ENCODE assay signal across 13 mouse cellular contexts in the genomic region with DNA sequence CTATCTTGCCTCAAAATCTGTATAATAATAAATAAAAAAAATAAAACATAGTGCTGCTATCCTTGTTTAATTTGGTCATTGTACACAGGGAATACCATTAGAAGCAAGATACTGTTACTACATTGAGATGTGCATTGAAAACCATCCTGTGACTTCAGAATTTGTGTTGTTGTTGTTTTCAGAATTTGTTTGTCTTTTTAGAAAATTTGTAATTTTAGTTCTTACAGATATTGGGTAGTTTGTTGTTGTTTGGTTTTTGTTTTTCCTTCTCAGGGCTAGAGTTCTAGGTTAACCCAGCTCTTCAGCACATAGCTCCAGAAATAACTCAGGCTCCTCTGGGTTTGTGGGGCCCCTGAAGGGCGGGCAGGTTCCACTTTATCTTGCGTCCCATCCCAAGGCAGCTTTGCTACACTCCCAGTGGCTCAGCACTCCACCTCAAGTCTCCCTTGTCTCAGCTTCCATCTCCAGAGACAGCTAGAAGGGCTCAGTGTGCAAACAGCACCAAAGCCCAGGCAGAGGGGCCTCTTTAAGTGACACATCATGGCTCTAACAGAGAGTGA. TPM values are rescaled to one million over a fixed set of nuclear protein-coding genes. Genes with fewer than 3 reads are reported as not detected.
DNase-seq lines count a peak whose midpoint lies in the region; ATAC-seq and TF ChIP-seq lines count a peak whose summit lies in the region.
"Had no signal": no experiment of that assay in that cellular context is flagged by ENCODE, and none has a peak within 500 bp of the region (broad histone marks: within the 10 kb centered on the region; RNA-seq: fewer than 3 reads in every experiment).

No protein-coding gene starts in this region.

- H3K27ac ChIP-seq in forebrain, embryonic 10.5 days = peak overlapping the region; percentile 73
- no peak overlapping the region for H3K27ac ChIP-seq in forebrain, postnatal 0 days (ENCODE audit: low read depth, low read length)
- H3K27ac ChIP-seq in midbrain, embryonic 10.5 days (replicated peaks) = peak overlapping the region; percentile 61
- no peak overlapping the region for H3K27ac ChIP-seq in midbrain, embryonic 13.5 days
- H3K27ac ChIP-seq in intestine, embryonic 16.5 days (ENCODE audit: low read length) = peak overlapping the region; percentile 11; the same call in 1 of the 2 replicates
- H3K27ac ChIP-seq: hindbrain, embryonic 12.5 days; kidney, postnatal 0 days; macrophage had no signal

- H3K27me3 ChIP-seq in forebrain, embryonic 10.5 days (ENCODE audit: poor library complexity, severe bottlenecking) = no peaks in the 10 kb centered on the region
- no peaks in the 10 kb centered on the region for H3K27me3 ChIP-seq in forebrain, postnatal 0 days (ENCODE audit: insufficient read depth, low read length)
- no peaks in the 10 kb centered on the region for H3K27me3 ChIP-seq in midbrain, embryonic 10.5 days (ENCODE audit: low read depth, poor library complexity, severe bottlenecking)
- H3K27me3 ChIP-seq in midbrain, embryonic 13.5 days = no peaks in the 10 kb centered on the region
- no peaks in the 10 kb centered on the region for H3K27me3 ChIP-seq in intestine, embryonic 16.5 days (replicated peaks; ENCODE audit: control insufficient read depth, insufficient read depth, low read length)
- H3K27me3 ChIP-seq: hindbrain, embryonic 12.5 days had no signal

- 34% methylated on average over 2 of the region's 2 CpGs for WGBS in forebrain, embryonic 10.5 days
- 62% methylated on average over 2 of the region's 2 CpGs for whole genome bisulfite sequencing in forebrain, postnatal 0 days
- WGBS in midbrain, embryonic 10.5 days = 23% methylated on average over 2 of the region's 2 CpGs
- WGBS in midbrain, embryonic 13.5 days = 22% methylated on average over 2 of the region's 2 CpGs
- 36% methylated on average over 2 of the region's 2 CpGs for WGBS in intestine, embryonic 16.5 days

- H3K4me2 ChIP-seq in forebrain, postnatal 0 days (ENCODE audit: low read depth) = no peak overlapping the region
- no peak overlapping the region for H3K4me2 ChIP-seq in midbrain, embryonic 13.5 days (replicated peaks)
- H3K4me2 ChIP-seq in intestine, embryonic 16.5 days (ENCODE audit: low read depth, low read length) = no peak overlapping the region; the same call in 1 of the 2 replicates
- H3K4me2 ChIP-seq: hindbrain, embryonic 12.5 days had no signal

- H3K36me3 ChIP-seq in forebrain, embryonic 10.5 days (replicated peaks) = peaks cover 22% of the 10 kb centered on the region
- H3K36me3 ChIP-seq in forebrain, postnatal 0 days (ENCODE audit: insufficient read depth) = peaks cover 14% of the 10 kb centered on the region
- H3K36me3 ChIP-seq in midbrain, embryonic 10.5 days = peaks cover 18% of the 10 kb centered on the region
- H3K36me3 ChIP-seq in midbrain, embryonic 13.5 days = peaks cover 9% of the 10 kb centered on the region; the same call in 1 of the 2 replicates
- H3K36me3 ChIP-seq in intestine, embryonic 16.5 days (ENCODE audit: control insufficient read depth, insufficient read depth, low read length) = peaks cover 7% of the 10 kb centered on the region; the same call in 1 of the 2 replicates
- H3K36me3 ChIP-seq: hindbrain, embryonic 12.5 days had no signal

- TF ChIP-seq CTCF in forebrain, postnatal 0 days (IDR thresholded peaks at IDR 0.05; ENCODE audit: low read depth) = no peak

- no peak for ATAC-seq in forebrain, postnatal 0 days
- ATAC-seq in midbrain, embryonic 13.5 days = no peak
- ATAC-seq in intestine, embryonic 16.5 days = peak; percentile 9; the same call in 1 of the 2 replicates
- ATAC-seq in megakaryocyte-erythroid progenitor cell, adult 5-6 weeks (replicated peaks; ENCODE audit: low FRiP score, low TSS enrichment, poor library complexity, severe bottlenecking) = peak; percentile 61

- no peak overlapping the region for H3K9ac ChIP-seq in forebrain, postnatal 0 days
- H3K9ac ChIP-seq in midbrain, embryonic 13.5 days (replicated peaks) = no peak overlapping the region
- no peak overlapping the region for H3K9ac ChIP-seq in intestine, embryonic 16.5 days (ENCODE audit: low read depth, low read length)
- H3K9ac ChIP-seq: hindbrain, embryonic 12.5 days had no signal

- H3K4me1 ChIP-seq in forebrain, embryonic 10.5 days = peaks cover 65% of the 10 kb centered on the region
- H3K4me1 ChIP-seq in forebrain, postnatal 0 days (ENCODE audit: insufficient read depth) = 0 out of 2 replicates have a peak, but pooled peaks cover 4% of the 10 kb centered on the region
- H3K4me1 ChIP-seq in midbrain, embryonic 10.5 days = peaks cover 61% of the 10 kb centered on the region
- peaks cover 45% of the 10 kb centered on the region for H3K4me1 ChIP-seq in midbrain, embryonic 13.5 days (replicated peaks)
- peaks cover 62% of the 10 kb centered on the region for H3K4me1 ChIP-seq in intestine, embryonic 16.5 days (ENCODE audit: control insufficient read depth, insufficient read depth, low read length)

- H3K9me3 ChIP-seq in forebrain, embryonic 10.5 days = no peaks in the 10 kb centered on the region
- H3K9me3 ChIP-seq in forebrain, postnatal 0 days (ENCODE audit: low read length) = no peaks in the 10 kb centered on the region
- H3K9me3 ChIP-seq in midbrain, embryonic 10.5 days (replicated peaks) = no peaks in the 10 kb centered on the region
- H3K9me3 ChIP-seq in midbrain, embryonic 13.5 days = no peaks in the 10 kb centered on the region
- H3K9me3 ChIP-seq in intestine, embryonic 16.5 days (ENCODE audit: control insufficient read depth, low read length) = no peaks in the 10 kb centered on the region
- H3K9me3 ChIP-seq: hindbrain, embryonic 12.5 days had no signal

- DNase-seq in forebrain, embryonic 10.5 days (ENCODE audit: extremely low spot score, low spot score) = no peak
- DNase-seq in forebrain, postnatal 0 days = no peak
- no peak for DNase-seq in midbrain, embryonic 10.5 days (ENCODE audit: low spot score)
- no peak for DNase-seq in neural tube, embryonic 10.5 days (ENCODE audit: extremely low spot score, low spot score)
- no peak for DNase-seq in cerebellum, postnatal 10 days

- H3K4me3 ChIP-seq in forebrain, embryonic 10.5 days = no peak overlapping the region
- H3K4me3 ChIP-seq in forebrain, postnatal 0 days (ENCODE audit: low read depth, low read length) = no peak overlapping the region
- no peak overlapping the region for H3K4me3 ChIP-seq in midbrain, embryonic 10.5 days
- H3K4me3 ChIP-seq in midbrain, embryonic 13.5 days (replicated peaks) = no peak overlapping the region
- no peak overlapping the region for H3K4me3 ChIP-seq in intestine, embryonic 16.5 days (ENCODE audit: low read length)
- H3K4me3 ChIP-seq: hindbrain, embryonic 12.5 days had no signal

RNA-seq across cellular contexts. Expression of a gene that starts 18.9 kb away (rescaled TPM):
- 27.5 and 30.1 TPM in 2 replicates for polyA plus RNA-seq in forebrain, embryonic 10.5 days (2016; fragmentation: Nextera tagmentation; extraction: Ambion mirVana)
- total RNA-seq in forebrain, postnatal 0 days (2014; rRNA removed) = 53.8 and 56.4 TPM in 2 replicates
- 31.6 and 35.4 TPM in 2 replicates for polyA plus RNA-seq in forebrain, postnatal 0 days (2015; fragmentation: Nextera tagmentation; extraction: Ambion mirVana)
- polyA plus RNA-seq in midbrain, embryonic 10.5 days (2016; fragmentation: Nextera tagmentation; extraction: Ambion mirVana) = 24.0 and 26.1 TPM in 2 replicates
- polyA plus RNA-seq in midbrain, embryonic 13.5 days (2015; fragmentation: Nextera tagmentation; extraction: Ambion mirVana) = 23.9 and 26.4 TPM in 2 replicates
- 54.1 and 59.6 TPM in 2 replicates for polyA plus RNA-seq in intestine, embryonic 16.5 days (2015; fragmentation: Nextera tagmentation; extraction: Ambion mirVana)
- 42.3 and 63.0 TPM in 2 replicates for total RNA-seq in megakaryocyte-erythroid progenitor cell, adult 5-6 weeks (2014; fragmentation: Nextera tagmentation)
- total RNA-seq in megakaryocyte-erythroid progenitor cell, adult 5-6 weeks (2017) = 49.9 and 52.6 TPM in 2 replicates

RNA-seq across cellular contexts. Expression of a gene that starts 49.4 kb away (rescaled TPM):
- polyA plus RNA-seq in forebrain, embryonic 10.5 days (2016; fragmentation: Nextera tagmentation; extraction: Ambion mirVana) = not detected in 2 replicates
- not detected in 2 replicates for total RNA-seq in forebrain, postnatal 0 days (2014; rRNA removed)
- polyA plus RNA-seq in forebrain, postnatal 0 days (2015; fragmentation: Nextera tagmentation; extraction: Ambion mirVana) = 0.16 TPM in 1 of 2 replicates, not detected in the other
- polyA plus RNA-seq in midbrain, embryonic 10.5 days (2016; fragmentation: Nextera tagmentation; extraction: Ambion mirVana) = not detected in 2 replicates
- not detected in 2 replicates for polyA plus RNA-seq in midbrain, embryonic 13.5 days (2015; fragmentation: Nextera tagmentation; extraction: Ambion mirVana)
- polyA plus RNA-seq in intestine, embryonic 16.5 days (2015; fragmentation: Nextera tagmentation; extraction: Ambion mirVana) = not detected in 2 replicates
- total RNA-seq in megakaryocyte-erythroid progenitor cell, adult 5-6 weeks (2014; fragmentation: Nextera tagmentation) = not detected in 2 replicates
- not detected in 2 replicates for total RNA-seq in megakaryocyte-erythroid progenitor cell, adult 5-6 weeks (2017)
- total RNA-seq: ES-E14 had no signal
- polyA plus RNA-seq: embryonic facial prominence, embryonic 14.5 days; hindbrain, embryonic 12.5 days; kidney, postnatal 0 days; macrophage had no signal

RNA-seq across cellular contexts. Expression of a gene that starts 56.0 kb away (rescaled TPM):
- polyA plus RNA-seq in forebrain, embryonic 10.5 days (2016; fragmentation: Nextera tagmentation; extraction: Ambion mirVana) = 44.6 and 45.5 TPM in 2 replicates
- 28.3 and 31.2 TPM in 2 replicates for total RNA-seq in forebrain, postnatal 0 days (2014; rRNA removed)
- polyA plus RNA-seq in forebrain, postnatal 0 days (2015; fragmentation: Nextera tagmentation; extraction: Ambion mirVana) = 18.1 and 20.9 TPM in 2 replicates
- polyA plus RNA-seq in midbrain, embryonic 10.5 days (2016; fragmentation: Nextera tagmentation; extraction: Ambion mirVana) = 38.2 and 41.0 TPM in 2 replicates
- polyA plus RNA-seq in midbrain, embryonic 13.5 days (2015; fragmentation: Nextera tagmentation; extraction: Ambion mirVana) = 24.6 and 27.7 TPM in 2 replicates
- 37.5 and 37.9 TPM in 2 replicates for polyA plus RNA-seq in intestine, embryonic 16.5 days (2015; fragmentation: Nextera tagmentation; extraction: Ambion mirVana)
- 36.0 and 40.6 TPM in 2 replicates for total RNA-seq in megakaryocyte-erythroid progenitor cell, adult 5-6 weeks (2014; fragmentation: Nextera tagmentation)
- total RNA-seq in megakaryocyte-erythroid progenitor cell, adult 5-6 weeks (2017) = 32.4 and 36.6 TPM in 2 replicates

Comparison
In these comparisons a context has a peak if more than half of its experiments do, and no peak if none do; other contexts are left out.
1. H3K27ac ChIP-seq: peak in forebrain, embryonic 10.5 days (single experiment), midbrain, embryonic 10.5 days (single experiment) and intestine, embryonic 16.5 days (single experiment); none in forebrain, postnatal 0 days (single experiment) and midbrain, embryonic 13.5 days (single experiment).
2. ATAC-seq: peak in intestine, embryonic 16.5 days (single experiment) and megakaryocyte-erythroid progenitor cell, adult 5-6 weeks (single experiment); none in forebrain, postnatal 0 days (single experiment) and midbrain, embryonic 13.5 days (single experiment).